Mouse (Mus musculus) kidney, embryonic 15.5 days (tissue): ENCODE measurements at regions not wholly inside any gene's neighbourhood (a gene's known extent, or its start where the extent isn't known, plus 50 kb on each side); places are given as distances from the start of the nearest gene placed in this dataset.
"Not testable (repeated sequence)": the region's sequence is repeated elsewhere in the genome, so short reads cannot be mapped to it uniquely, and the experiment has no call there.

Experiments
- ATAC-seq: fragments of 200-750 bp; cut with Nextera tagmentation; replicated peaks from 2 replicates; pipeline ENCODE4 v1.8.0; 2017; ENCODE audit warnings: moderate TSS enrichment; ENCODE audit not compliant: low FRiP score
- H3K27ac ChIP-seq: fragments of 300-500 bp; sonication (generic); 2 replicates; pipeline ENCODE4 v1.5.1; 2015; ENCODE audit warnings: mild to moderate bottlenecking, inconsistent platforms
- H3K27me3 ChIP-seq: fragments of 300-500 bp; sonication (generic); 2 replicates; pipeline ENCODE4 v1.6.1; 2015; ENCODE audit warnings: inconsistent platforms
- H3K36me3 ChIP-seq: fragments of 300-500 bp; sonication (generic); 2 replicates; pipeline ENCODE4 v1.6.1; 2015; ENCODE audit warnings: inconsistent platforms
- H3K4me1 ChIP-seq: fragments of 300-500 bp; sonication (generic); 2 replicates; pipeline ENCODE4 v1.6.1; 2015; ENCODE audit warnings: inconsistent platforms
- H3K4me2 ChIP-seq: fragments of 300-500 bp; sonication (generic); 2 replicates; pipeline ENCODE4 v1.6.1; 2015; ENCODE audit warnings: moderate library complexity, mild to moderate bottlenecking, inconsistent platforms
- H3K4me3 ChIP-seq: fragments of 300-500 bp; sonication (generic); replicated peaks from 2 replicates; pipeline ENCODE4 v1.5.1; 2015; ENCODE audit warnings: mild to moderate bottlenecking, inconsistent platforms
- H3K9ac ChIP-seq: fragments of 300-500 bp; sonication (generic); 2 replicates; pipeline ENCODE4 v1.6.1; 2015; ENCODE audit warnings: mild to moderate bottlenecking, inconsistent platforms
- H3K9me3 ChIP-seq: fragments of 300-500 bp; sonication (generic); replicated peaks from 2 replicates; pipeline ENCODE4 v1.6.1; 2016; ENCODE audit warnings: inconsistent platforms
- WGBS: fragments of 180-500 bp; shearing (Covaris S2); methylation state at CpG from one replicate; pipeline ENCODE4 v1.1.7; 2015; ENCODE audit warnings: mixed read lengths; 5-methylcytosine and 5-hydroxymethylcytosine counted together

DNA sequence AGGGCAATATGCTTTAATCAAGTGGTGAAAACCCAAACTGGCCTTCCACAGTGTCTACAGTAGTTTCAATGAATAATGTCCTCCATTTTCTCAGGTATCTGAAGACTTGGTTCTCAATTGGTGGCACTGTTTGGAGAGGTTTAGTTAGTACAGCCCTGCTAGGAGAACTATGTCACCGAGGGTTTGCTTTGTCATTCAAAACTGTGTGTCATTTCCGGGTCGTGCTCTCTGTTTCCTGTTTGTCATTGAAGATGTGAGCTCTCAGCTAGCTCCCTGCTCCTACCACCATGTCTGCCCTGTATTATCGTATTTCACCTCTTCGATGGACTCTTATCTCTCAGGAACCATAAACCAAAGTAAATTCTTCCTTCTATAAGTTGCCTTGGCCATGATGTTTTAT lies 79.3 kb upstream of the Creb5 start:
- 69% methylated on average over 5 of the region's 5 CpGs for WGBS
- Histone ChIP-seq H3K36me3 (no peaks in the 10 kb centered on the region), H3K9me3 (no peaks in the 10 kb centered on the region), H3K27me3 (no peaks in the 10 kb centered on the region), H3K27ac (no peak overlapping the region), H3K9ac (no peak overlapping the region), H3K4me3 (no peak overlapping the region), H3K4me2 (no peak overlapping the region), H3K4me1 (peaks cover 14% of the 10 kb centered on the region)
- ATAC-seq: no peak

DNA sequence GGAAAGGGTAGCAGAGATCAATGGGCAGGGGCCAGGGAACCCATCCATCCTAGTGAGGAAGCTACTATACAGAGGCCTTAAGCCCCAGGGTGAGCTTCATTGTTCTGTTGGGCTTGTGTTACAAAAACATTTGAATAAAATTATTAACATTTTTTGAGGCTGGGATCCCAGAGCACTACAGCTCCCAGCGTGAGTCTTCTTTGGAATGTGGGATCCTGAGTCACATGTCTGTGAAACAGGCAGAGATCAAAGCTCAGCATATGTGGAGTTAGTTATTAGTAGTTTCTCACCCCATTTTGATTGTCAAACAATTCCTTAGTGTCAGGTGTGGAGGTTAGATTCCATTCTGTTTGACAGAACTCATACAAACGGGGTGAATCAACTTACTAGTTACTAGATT lies 79.7 kb upstream of the Creb5 start:
- Histone ChIP-seq H3K27me3 (no peaks in the 10 kb centered on the region), H3K36me3 (no peaks in the 10 kb centered on the region), H3K9ac (no peak overlapping the region), H3K4me1 (peaks cover 14% of the 10 kb centered on the region), H3K27ac (no peak overlapping the region), H3K4me3 (no peak overlapping the region), H3K4me2 (no peak overlapping the region), H3K9me3 (no peaks in the 10 kb centered on the region)
- ATAC-seq: no peak
- 69% methylated on average over 2 of the region's 2 CpGs for WGBS

DNA sequence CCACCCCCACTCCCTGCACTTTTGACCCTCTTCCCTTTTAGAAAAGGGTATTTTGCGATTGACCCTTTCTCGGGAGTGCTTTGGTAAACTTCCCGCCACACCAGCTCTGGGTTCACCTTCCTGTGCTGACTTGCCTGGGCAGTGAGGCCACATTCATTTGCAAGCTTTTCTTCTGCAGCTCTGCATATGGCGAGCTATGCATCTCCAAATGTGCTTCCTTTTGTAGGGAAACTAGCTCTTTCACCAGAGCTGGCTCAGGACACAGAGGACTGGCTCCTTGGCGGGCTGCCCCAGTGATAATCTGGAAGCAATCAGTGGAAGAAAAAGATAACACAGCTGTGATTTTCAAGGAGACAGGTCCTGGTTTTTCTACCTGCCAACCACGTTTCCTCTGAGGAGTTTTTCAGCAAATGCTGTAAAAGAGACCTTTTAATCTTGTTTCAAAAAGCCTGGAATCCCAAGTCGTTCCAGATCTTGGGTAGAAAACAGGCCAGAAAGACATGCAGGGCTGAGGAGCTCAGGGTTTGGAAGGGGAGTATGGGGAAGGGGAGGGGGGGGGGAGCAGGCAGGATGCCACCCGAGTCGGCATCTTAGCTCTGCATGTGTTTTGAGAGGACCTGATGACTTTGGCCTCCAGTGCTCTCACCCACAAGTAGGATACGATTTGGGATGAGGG lies 85.7 kb upstream of the Creb5 start:
- Histone ChIP-seq H3K9me3 (no peaks in the 10 kb centered on the region), H3K27me3 (no peaks in the 10 kb centered on the region), H3K4me3 (no peak overlapping the region), H3K4me2 (no peak overlapping the region), H3K36me3 (no peaks in the 10 kb centered on the region), H3K9ac (no peak overlapping the region), H3K27ac (no peak overlapping the region), H3K4me1 (peaks cover 12% of the 10 kb centered on the region)
- ATAC-seq: no peak
- 16% methylated on average over 10 of the region's 10 CpGs for WGBS

DNA sequence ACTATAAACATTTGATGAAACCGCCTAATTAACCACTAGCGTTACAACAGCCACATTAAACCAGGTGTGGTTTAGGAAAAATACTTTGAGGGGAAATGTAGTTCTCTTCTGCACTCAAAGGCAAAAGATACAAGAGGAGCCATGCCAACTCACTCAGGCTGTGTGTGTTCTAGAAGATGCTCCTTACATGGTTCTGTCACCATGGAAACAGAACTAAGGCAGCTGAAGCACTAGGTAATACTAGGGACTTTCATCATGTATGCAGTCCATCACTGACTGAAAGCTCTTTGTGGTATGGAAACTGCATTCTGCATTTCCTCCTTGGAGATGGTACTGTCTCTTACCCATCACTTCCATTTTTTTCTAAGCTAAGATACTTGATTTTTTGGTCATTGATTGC lies 87.6 kb upstream of the Creb5 start:
- Histone ChIP-seq H3K4me1 (peaks cover 12% of the 10 kb centered on the region), H3K9me3 (no peaks in the 10 kb centered on the region), H3K4me3 (no peak overlapping the region), H3K4me2 (no peak overlapping the region), H3K36me3 (no peaks in the 10 kb centered on the region), H3K9ac (no peak overlapping the region), H3K27me3 (no peaks in the 10 kb centered on the region), H3K27ac (no peak overlapping the region)
- 87% methylated on average over 2 of the region's 2 CpGs for WGBS
- ATAC-seq: no peak

DNA sequence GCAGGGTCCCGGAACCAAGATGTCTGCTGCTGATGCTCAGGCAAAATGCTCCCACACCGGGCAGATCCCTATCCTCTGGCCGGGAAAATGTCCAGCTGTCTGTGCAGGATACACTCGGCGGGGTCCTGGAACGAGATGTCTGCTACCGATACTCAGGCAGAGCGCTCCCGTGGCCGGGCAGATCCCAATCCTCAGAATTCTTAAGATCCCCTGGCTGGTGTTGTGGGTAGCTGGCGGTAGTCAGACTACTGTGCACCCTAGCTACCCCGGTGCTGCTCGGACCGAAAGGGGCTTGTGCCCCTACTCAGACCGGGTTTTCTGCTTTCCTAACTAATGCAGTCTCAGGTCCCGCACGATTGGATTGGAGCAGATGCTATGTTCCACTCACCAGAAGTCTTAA lies 104.9 kb upstream of the Creb5 start:
- 95% methylated on average over 17 of the region's 17 CpGs for WGBS
- not testable (repeated sequence) for ATAC-seq

DNA sequence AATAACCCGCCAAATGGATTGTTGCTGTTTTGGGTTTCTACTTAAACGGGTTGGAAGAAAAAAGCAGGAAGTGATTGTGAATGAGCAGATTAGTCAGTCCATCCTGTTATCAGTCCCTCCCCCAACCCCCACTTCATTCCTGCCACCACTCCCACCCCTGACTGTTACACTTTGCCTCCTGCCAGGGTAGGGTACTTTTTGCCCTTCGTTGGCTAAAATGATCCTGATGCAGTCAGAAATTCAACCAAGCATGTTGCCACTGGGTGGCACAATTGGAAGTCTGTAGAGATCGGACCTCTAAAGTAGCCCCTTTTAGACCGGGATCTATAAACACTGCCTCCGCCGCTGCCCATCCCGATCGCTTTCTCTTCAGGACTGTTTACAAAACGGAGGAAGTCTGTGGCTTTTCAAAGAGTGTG lies 96.0 kb upstream of the Jazf1 start:
- Histone ChIP-seq H3K36me3 (no peaks in the 10 kb centered on the region), H3K4me2 (peak overlapping the region; percentile 51), H3K4me3 (peak overlapping the region; percentile 29), H3K9ac (no peak overlapping the region), H3K4me1 (peaks cover 4% of the 10 kb centered on the region; the same call in 1 of the 2 replicates), H3K27me3 (no peaks in the 10 kb centered on the region), H3K27ac (no peak overlapping the region), H3K9me3 (no peaks in the 10 kb centered on the region)
- 9% methylated on average over 10 of the region's 10 CpGs for WGBS
- ATAC-seq: no peak

More for the DNA sequence above, 104.9 kb upstream of the Creb5 start:
- not testable (repeated sequence) for H3K9me3 ChIP-seq, H3K9ac ChIP-seq, H3K27ac ChIP-seq, H3K4me1 ChIP-seq, H3K4me2 ChIP-seq, H3K36me3 ChIP-seq, H3K27me3 ChIP-seq, H3K4me3 ChIP-seq

DNA sequence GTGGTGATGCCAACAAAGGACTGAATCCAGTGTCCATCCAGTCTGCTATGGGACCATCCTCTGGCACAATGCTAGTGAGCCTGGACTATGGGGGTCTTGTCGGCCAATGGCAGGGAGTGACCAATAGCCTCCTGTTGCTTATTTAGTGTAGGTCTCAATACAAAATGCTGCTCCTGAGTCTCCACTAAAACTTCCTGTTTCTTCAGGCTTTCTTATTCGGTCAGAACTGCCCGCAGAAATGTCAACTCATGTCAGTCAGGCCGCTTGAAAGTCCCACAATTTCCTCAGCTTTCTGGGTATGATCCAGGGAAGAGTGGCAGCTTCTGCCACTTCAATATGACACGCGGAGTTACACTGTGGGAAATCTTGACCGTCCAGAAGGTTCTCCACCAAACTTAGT lies 94.7 kb upstream of the Jazf1 start:
- Histone ChIP-seq H3K4me3 (no peak overlapping the region), H3K27me3 (no peaks in the 10 kb centered on the region), H3K9ac (no peak overlapping the region), H3K9me3 (no peaks in the 10 kb centered on the region), H3K36me3 (no peaks in the 10 kb centered on the region), H3K27ac (no peak overlapping the region), H3K4me2 (no peak overlapping the region), H3K4me1 (peaks cover 4% of the 10 kb centered on the region; the same call in 1 of the 2 replicates)
- no peak for ATAC-seq
- WGBS: 88% methylated on average over 7 of the region's 7 CpGs

DNA sequence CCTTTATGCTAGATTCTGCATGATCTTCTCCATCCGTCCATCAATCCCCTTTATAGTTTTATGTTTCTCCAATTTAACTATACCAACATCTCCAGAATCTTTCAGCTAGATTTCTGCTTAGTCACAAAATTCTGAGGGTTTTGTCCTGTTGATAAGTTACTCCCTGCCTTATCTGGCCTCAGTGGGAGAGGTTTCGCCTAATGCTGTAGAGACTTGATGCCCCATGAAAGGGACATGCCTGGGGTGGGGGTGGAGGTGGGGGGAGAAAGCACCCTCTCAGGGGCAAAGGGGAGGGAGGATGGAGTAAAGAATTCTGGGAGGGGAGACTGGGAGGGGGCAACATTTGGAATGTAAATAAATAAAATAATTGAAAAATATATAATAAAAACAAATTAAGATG lies 93.2 kb upstream of the Jazf1 start:
- H3K36me3 ChIP-seq: no peaks in the 10 kb centered on the region
- ATAC-seq: no peak
- H3K9me3 ChIP-seq: no peaks in the 10 kb centered on the region
- 83% methylated on average over 2 of the region's 2 CpGs for whole genome bisulfite sequencing
- H3K27me3 ChIP-seq: no peaks in the 10 kb centered on the region
- H3K27ac ChIP-seq: no peak overlapping the region
- no peak overlapping the region for H3K4me2 ChIP-seq
- H3K9ac ChIP-seq: no peak overlapping the region
- peaks cover 10% of the 10 kb centered on the region for H3K4me1 ChIP-seq
- no peak overlapping the region for H3K4me3 ChIP-seq

DNA sequence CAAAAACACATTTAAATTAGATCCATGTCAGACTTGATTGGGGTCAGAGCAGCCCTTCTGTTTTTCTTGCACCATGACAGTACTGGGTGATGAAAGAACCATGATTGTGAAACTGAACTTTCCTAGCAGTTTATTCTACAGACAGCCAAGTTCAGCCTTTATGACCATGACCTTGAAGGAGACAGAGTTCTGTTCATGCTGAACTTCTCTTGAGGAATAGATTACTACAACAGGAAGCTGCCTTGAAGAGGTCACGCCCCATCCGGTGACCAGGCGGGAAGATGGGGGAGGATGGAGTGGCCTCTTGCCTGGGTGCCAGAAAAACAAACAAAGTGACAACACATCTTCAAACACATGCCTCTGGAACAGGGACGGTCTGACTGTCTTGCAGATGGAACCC lies 86.2 kb upstream of the Jazf1 start:
- 26% methylated on average over 4 of the region's 4 CpGs for WGBS
- no peak for ATAC-seq

DNA sequence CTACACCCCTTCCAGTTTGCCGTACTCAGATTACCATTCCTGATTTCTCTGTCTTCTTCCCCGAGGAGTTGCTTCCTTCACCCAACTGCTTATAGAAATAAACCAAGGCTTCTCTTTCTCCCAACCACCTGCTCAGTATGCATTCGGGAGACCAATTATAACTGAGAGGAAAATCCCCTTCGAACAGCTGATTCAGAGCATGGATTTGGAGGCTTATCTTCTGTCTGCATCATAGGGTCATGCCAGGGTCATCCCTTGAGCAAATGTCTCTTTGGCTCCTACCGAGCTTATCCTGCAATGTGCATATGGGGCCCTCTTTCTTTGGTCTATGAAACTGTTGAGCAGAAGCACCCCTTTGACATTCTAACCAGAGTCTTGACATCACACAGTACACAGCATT lies 79.0 kb upstream of the Jazf1 start:
- no peaks in the 10 kb centered on the region for H3K4me1 ChIP-seq
- H3K27me3 ChIP-seq: no peaks in the 10 kb centered on the region
- no peak for ATAC-seq
- no peak overlapping the region for H3K27ac ChIP-seq
- H3K4me2 ChIP-seq: no peak overlapping the region
- no peaks in the 10 kb centered on the region for H3K9me3 ChIP-seq
- H3K4me3 ChIP-seq: no peak overlapping the region
- H3K9ac ChIP-seq: no peak overlapping the region
- H3K36me3 ChIP-seq: no peaks in the 10 kb centered on the region
- WGBS: 60% methylated on average over 5 of the region's 5 CpGs

More for the DNA sequence above, 86.2 kb upstream of the Jazf1 start:
- no peaks in the 10 kb centered on the region for H3K9me3 ChIP-seq
- no peak overlapping the region for H3K4me2 ChIP-seq
- H3K4me1 ChIP-seq: peaks cover 7% of the 10 kb centered on the region
- no peak overlapping the region for H3K4me3 ChIP-seq
- H3K27me3 ChIP-seq: no peaks in the 10 kb centered on the region
- H3K36me3 ChIP-seq: no peaks in the 10 kb centered on the region
- H3K9ac ChIP-seq: no peak overlapping the region
- no peak overlapping the region for H3K27ac ChIP-seq

DNA sequence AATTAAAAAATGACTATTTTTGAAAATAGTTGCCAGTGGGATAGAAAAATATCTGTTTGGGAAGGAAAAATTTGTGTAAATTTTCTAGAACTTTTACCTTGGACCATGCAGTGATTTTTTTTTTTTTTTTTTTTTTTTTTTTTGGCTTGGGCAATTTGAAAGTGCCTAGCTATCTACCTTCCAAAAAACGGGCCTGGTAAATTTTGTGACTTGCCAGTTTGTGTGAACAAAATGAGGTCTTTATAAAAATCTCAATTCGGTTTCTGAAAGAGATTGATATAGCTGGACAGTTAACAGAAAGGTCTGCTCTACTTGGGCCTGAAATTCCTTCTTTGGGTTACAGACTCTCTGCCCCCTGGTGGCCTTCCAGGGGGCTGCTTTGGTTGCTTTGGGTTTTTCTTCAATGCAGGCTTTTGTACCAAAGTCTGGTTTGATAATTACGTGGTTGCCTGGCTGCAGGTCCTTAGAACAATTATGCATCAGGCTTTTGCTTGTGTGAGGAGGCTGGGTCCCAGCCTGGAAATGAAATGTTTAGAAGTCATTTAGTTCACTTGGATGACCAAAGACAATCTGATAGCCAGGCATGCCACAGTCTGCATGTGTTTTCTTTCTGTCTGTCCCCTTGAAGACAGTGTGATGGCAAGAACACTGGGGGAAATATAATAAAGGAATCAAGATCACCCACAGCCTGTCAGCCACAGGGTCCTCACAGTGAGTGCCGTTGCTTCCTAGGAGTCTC lies 75.6 kb upstream of the Jazf1 start:
- H3K36me3 ChIP-seq: no peaks in the 10 kb centered on the region
- no peak overlapping the region for H3K4me2 ChIP-seq
- no peak overlapping the region for H3K9ac ChIP-seq
- no peak for ATAC-seq
- H3K9me3 ChIP-seq: no peaks in the 10 kb centered on the region
- H3K27me3 ChIP-seq: no peaks in the 10 kb centered on the region
- no peak overlapping the region for H3K4me3 ChIP-seq
- no peak overlapping the region for H3K27ac ChIP-seq
- H3K4me1 ChIP-seq: no peaks in the 10 kb centered on the region
- 37% methylated on average over 4 of the region's 4 CpGs for WGBS

DNA sequence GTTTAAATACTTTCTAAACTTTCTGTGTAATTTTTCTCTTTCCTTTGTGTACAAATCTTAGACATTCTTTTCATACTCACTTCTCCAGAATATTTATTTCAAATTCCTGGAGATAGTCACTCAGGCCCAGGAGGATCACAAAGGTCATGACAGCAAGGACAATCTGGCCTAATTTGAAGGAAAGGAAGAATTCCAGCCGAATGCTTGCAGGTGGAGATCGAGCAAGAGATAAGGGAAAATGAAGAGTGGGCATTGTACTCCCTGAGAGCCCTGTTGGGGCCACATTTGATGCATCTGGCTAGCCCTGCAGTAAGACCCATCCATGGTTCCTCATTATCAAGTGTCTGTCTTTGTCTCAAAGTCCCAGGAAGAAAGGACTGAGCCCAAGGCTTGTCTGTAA lies 66.0 kb upstream of the Jazf1 start:
- Histone ChIP-seq H3K4me2 (no peak overlapping the region), H3K4me3 (no peak overlapping the region), H3K36me3 (no peaks in the 10 kb centered on the region), H3K4me1 (no peaks in the 10 kb centered on the region), H3K27me3 (no peaks in the 10 kb centered on the region), H3K27ac (no peak overlapping the region), H3K9me3 (no peaks in the 10 kb centered on the region), H3K9ac (no peak overlapping the region)
- no peak for ATAC-seq
- 63% methylated on average over 2 of the region's 2 CpGs for WGBS
